Mouse (Mus musculus): ENCODE data around the gene Fam129c.
A peak's percentile ranks its signal among the peaks of the same experiment; 100 is the strongest.

Fam129c gene

GRCm38 (mm10) chr8:71597451-71597850 is at the start of gene Fam129c:
Gene Fam129c, plus strand, starts transcription at chr8:71597648.
- no peak for DNase-seq

DNA sequence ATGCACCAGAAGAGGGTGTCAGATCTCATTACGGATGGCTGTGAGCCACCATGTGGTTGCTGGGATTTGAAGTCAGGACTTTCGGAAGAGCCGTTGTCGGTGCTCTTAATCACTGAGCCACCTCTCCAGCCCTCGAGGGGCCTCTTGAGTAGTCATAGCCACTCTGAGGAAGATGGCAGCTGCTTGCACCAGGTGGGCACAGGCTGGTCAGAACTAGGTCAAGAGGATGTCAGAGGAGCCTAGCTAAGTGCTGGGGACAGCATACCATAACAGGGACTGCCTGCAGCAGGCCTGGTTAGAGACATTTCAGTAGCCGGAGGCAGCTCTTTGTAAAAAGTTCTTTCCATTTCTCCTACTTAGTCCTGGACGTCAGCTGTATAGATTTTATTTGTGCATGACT is 46.7 kb upstream of the Fam129c start:
- DNase-seq = no peak

- no peak for DNase-seq
Measured at GRCm38 (mm10) chr8:71552770-71553169, 44.7 kb upstream of the Fam129c start.

GRCm38 (mm10) chr8:71554001-71554400 is 43.4 kb upstream of the Fam129c start:
- DNase-seq = no peak

GRCm38 (mm10) chr8:71554644-71555043 is 42.8 kb upstream of the Fam129c start:
- DNase-seq = no peak

- DNase-seq = no peak
Measured at GRCm38 (mm10) chr8:71558071-71558957, 39.1 kb upstream of the Fam129c start, which contains the start of gene Tmem221. Gene Tmem221, minus strand, starts transcription at chr8:71558871.

DNA sequence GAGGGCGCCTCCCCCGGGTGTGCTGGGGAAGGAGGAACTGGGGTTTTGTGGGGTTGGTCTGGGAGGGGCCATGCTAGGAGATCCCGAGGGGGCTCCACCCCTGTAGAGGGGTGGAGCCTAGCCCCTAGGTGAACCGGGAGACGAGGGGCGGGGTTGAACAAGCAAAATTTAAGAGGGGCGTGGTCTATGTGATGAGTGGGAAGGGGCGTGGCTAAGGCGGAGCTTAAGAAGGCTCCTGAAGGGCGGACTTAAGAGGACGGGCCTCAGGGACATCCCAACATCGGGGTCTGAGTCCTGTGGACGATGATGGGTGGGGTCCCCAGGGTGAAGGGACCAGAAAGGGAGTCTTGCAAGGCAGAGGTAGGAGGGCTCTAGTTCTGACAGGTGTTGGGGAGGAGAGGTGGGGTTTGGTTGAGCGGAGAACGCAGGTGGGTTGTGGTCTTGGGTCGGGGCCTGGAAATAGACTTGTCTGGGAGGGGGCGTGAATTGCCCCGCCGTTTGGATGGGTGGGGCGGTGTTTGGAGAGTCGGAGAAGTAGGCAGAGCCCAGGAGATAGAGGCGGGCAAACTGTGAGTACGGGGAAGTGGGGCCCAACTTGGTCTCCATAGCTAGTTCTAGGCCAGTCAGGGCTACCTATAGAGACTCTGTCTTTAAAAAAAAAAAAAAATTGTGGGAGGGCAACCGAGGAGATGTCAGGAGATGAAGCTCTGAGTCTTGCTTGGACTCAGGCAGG is 38.3 kb upstream of the Fam129c start:
- no peak for DNase-seq

DNA sequence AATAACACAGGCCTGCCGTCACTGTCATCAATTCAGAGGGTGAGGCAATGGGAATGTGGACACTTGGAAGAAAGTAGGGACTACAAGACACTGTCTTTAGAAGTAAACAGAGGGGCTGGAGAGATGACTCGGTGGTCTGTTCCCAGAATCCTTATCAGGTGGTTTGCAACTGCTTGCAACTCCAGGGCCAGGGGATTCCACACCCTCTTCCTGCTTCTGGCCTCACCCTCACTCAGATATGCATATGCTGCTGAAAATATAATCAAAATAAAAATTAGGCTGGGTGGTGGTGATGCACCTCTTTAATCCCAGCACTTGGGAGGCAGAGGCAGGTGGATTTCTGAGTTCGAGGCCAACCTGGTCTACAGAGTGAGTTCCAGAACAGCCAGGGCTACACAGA is 37.4 kb upstream of the Fam129c start:
- no peak for DNase-seq

DNA sequence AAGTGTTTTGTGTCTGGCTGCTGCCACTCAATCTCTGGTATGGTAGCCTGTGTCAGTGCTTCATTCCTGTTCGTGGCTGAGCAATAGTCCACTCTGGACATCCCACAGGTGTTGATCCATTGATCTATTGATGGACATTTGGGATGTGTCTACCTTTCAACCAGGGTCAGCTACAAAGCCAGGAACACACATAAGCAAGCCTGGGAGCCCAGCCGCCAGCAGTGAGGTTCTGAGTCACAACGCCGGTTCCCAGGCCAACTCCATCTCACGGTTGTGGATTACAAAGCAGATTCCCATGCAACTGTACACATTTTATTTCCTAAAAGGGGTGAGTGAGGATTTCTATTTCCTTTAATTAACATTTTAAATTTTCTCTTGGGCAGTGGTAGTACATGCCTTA is 36.7 kb upstream of the Fam129c start:
- no peak for DNase-seq

- DNase-seq = no peak
Measured at GRCm38 (mm10) chr8:71561401-71561800, 36.0 kb upstream of the Fam129c start.

- peak; percentile 79 for DNase-seq
Measured at GRCm38 (mm10) chr8:71562751-71563150, 34.7 kb upstream of the Fam129c start.

DNA sequence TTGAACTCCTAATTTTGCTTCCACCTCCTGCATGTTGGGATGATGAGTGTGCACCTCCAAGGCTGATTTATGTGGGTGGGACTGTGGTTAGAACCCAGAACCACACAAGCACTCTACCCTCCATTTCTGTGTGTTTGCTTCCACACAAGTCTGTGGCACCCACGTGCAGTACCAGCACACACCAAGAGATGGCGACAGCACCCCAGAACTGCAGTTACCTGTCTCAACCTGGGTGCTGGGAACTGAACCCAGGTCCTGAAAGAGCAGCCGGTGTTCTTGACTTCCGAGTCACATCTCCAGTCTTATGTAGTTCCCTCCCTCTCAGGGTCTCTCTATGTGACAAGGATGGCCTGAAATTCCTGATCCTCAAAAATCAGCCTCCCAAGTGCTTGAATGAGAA is 33.5 kb upstream of the Fam129c start:
- DNase-seq = no peak

DNA sequence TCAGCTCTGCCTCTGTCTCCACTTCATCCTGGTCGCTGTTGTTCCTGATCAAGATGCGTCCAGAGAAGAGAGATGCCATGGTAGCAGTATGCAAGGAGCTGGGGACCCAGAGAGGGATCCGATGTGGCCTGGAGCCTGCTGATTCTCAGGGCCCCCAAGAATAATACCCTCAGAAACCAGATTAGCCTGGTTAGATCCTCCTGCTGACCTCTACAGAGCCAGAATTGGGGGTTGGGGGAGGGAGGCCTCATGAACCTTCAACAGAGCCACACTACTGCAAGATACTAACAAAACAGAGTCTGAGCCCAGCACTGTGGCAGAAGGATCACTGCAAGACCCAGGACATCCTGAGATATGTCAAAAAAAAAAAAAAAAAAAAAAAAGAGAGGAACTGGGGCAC is 30.9 kb upstream of the Fam129c start, which contains the start of gene Nxnl1:
Gene Nxnl1, minus strand, starts transcription at position 101 of the 400 bp plus-strand sequence.
- DNase-seq = no peak

DNA sequence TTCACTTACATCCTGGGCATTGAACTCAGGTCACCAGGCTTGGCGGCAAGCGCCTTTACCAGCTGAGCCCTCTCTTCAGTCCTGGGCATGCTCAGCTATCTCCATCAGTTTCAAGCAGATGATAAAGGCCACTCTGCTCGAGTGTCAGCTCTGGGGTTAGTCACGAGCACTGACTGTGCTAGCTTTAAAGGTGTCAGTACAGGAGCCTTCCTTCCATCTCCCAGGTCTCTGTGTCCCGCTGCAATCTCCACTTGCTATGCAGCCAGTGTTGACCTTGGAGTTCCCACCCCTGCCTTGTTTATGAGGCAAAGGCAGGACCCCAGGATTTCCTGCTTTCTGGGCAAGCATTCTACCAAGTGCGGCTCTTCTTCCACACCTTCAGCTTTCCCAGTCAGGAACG is 29.9 kb upstream of the Fam129c start:
- DNase-seq = no peak

- DNase-seq = peak; percentile 63
Measured at GRCm38 (mm10) chr8:71568387-71568937, 29.0 kb upstream of the Fam129c start, which contains the start of gene Slc27a1. Gene Slc27a1, plus strand, starts transcription at chr8:71568882.

GRCm38 (mm10) chr8:71568941-71569340 is 28.5 kb upstream of the Fam129c start:
- peak; percentile 51 for DNase-seq

- DNase-seq = peak; percentile 96
Measured at GRCm38 (mm10) chr8:71569366-71570290, 27.8 kb upstream of the Fam129c start.

- DNase-seq = peak; percentile 97
Measured at GRCm38 (mm10) chr8:71570291-71570954, 27.0 kb upstream of the Fam129c start.

DNA sequence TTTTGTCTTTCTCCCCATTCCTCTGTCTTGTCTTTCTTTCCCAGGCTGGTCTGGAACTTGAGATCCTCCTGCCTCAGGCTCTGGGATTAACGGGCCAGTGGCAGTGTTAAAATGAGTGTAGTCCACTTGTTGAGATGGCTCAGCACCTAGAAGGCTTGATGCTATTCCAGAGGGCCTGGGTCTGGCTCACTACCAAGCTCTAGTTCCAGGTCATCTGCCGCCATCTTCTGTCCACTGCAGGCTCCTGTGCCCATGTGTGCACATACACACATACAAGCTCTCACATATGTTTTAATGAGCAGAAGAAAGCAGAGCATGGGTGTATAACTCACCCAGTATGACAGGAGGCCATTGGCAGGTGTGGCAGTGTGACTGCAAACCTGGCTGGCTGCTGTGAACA is 25.4 kb upstream of the Fam129c start:
- DNase-seq = no peak

- DNase-seq = peak; percentile 64
Measured at GRCm38 (mm10) chr8:71572847-71573633, 24.4 kb upstream of the Fam129c start.

- DNase-seq = no peak
Measured at GRCm38 (mm10) chr8:71574426-71574825, 23.0 kb upstream of the Fam129c start.

Measured in cerebellum, adult 11 months (tissue).